Mouse (Mus musculus) kidney, postnatal 4 days (tissue): ENCODE results near the gene Galnt4.
A peak's percentile ranks its signal among the peaks of the same experiment; 100 is the strongest.

Experiments used
- DNase-seq, 2 experiments: peaks; one replicate each; pipeline ENCODE4 v3.0.0; 2021; ENCODE audit warnings: mixed read lengths in 2 of 2

Galnt4 gene

DNA sequence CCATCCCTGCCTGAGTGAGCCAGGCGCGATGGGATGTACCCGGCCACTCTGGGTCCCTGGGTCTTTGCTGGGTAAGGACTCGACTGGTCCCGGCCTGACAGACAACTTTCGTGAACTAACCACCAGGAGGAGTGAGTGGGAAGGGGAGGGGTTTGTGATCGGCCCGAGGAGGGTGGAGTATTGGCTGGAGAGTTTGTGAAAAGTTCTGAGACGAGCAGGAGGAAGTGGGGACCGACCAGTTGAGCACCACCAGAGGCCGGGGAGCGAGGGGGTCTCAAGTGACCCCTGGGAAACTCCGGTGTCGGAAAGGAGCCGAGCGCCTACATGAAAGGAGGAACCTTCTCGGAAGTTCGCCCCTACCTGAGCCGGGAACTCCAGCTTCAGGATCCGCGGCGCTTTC lies at the start of gene Galnt4:
Galnt4 (plus strand) TSS at position 196 of the 400 bp plus-strand sequence.
- peak; percentile 80 to 89 for DNase-seq

GRCm38 (mm10) chr10:99060588-99060987 lies 47.4 kb upstream of the Galnt4 start:
- DNase-seq: no peak

- DNase-seq: no peak
These were observed 46.5 kb upstream of the Galnt4 start for GRCm38 (mm10) chr10:99061418-99061817.

- DNase-seq: no peak
These were observed 45.4 kb upstream of the Galnt4 start for GRCm38 (mm10) chr10:99062546-99062945.

GRCm38 (mm10) chr10:99076113-99076895 lies 31.7 kb upstream of the Galnt4 start:
- DNase-seq: no peak

DNA sequence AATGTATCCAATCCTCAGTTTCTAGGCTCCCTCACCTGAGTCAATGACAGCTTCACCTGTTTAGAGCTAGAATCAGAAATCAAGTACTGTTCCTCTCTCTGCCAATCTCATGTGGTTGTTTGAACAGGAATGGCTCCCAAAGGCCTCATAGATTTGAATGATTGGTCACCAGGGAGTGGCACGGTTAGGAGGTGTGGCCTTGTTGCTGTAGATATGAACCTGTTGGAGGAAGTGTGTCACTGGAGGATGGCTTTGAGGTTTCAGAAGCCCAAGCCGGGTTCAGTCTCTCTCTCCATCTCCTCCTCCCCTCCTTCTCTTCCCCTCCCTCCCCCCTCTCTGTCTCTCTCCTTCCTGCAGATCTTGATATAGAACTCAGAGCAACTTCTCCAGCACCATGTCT lies 29.3 kb upstream of the Galnt4 start:
- no peak for DNase-seq

GRCm38 (mm10) chr10:99081569-99081990 lies 26.4 kb upstream of the Galnt4 start:
- DNase-seq: no peak

GRCm38 (mm10) chr10:99083431-99084003 lies 24.4 kb upstream of the Galnt4 start:
- DNase-seq: peak; percentile 28 to 38

DNA sequence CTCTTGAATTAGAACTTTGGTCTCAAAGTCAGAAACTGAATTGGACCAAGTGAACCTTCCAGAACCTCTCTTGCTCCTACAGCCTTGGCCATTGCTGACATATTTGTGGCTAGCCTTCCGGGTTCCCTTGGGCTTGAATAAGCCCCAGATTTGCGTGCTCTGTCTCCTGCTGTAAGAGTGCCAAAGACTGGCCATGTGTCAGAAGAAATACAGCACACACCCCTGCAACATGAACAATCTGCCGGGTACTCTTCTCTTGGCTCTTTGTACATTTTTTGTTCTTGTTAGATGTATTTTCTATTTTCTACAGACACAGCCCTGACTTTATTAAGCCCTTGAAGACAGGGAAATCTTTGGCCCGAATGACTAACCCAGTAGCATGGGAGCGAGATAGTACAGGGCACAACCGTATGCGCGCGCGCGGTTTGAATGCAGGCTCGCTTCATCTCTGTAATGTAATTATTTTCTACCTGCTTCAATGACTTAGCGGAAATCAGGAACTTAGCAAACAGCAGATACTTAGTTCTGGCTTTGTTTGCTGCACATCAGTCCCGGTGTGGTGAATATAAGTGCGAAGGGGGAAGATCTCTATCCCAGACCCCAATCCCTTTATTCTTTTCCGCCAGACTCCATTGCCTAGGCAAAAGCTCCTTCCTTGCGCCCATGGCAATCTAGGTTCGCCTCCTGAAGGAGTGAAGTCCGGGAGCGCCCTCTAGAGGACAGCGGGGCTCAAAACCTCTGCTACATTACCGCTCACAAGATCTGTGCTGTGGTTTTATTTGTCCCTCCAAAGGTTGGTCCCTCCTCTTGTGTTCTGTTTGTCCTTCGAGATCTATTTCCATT lies 23.3 kb upstream of the Galnt4 start:
- DNase-seq: peak; percentile 95

GRCm38 (mm10) chr10:99085240-99085587 lies 22.7 kb upstream of the Galnt4 start:
- no peak for DNase-seq

DNA sequence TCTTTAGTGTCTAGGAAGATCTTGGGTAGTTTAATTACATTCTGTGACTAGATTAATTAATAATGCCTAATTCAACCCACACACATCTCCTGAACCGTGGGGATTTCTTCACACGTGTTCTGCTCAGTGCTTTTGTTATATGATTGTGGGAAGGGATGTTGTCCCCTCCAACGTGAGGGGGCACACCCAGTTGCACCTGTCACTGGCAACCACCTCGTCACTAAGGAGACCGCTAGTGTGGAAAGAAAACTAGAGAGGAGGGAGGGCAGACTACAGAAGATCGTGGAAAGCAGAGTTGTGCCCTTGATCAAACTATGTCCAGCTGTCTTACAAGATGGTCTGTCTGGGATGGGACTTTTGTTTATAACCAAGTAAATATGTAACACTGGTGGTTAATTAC lies 21.9 kb upstream of the Galnt4 start:
- no peak for DNase-seq

DNA sequence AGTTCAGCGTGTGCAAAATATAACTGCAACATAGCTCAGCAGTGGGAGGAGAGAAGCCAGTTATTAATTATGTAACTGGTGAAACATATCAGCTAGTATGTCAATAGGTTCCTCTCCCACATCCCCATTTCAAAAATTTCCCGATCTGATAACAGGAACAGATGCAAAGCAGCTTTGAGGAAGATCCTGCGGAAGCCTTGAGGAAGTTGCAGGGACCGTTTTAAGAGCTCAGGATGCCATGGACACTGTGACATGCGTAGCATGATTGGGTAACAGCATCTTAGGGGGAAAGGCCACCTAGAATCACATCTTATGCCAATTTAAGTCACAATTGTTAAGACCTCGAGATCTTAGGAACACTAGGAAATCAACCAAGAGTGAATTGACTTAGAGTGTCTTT lies 18.1 kb upstream of the Galnt4 start:
- no peak for DNase-seq

GRCm38 (mm10) chr10:99093364-99093763 lies 14.6 kb upstream of the Galnt4 start:
- DNase-seq: no peak

DNA sequence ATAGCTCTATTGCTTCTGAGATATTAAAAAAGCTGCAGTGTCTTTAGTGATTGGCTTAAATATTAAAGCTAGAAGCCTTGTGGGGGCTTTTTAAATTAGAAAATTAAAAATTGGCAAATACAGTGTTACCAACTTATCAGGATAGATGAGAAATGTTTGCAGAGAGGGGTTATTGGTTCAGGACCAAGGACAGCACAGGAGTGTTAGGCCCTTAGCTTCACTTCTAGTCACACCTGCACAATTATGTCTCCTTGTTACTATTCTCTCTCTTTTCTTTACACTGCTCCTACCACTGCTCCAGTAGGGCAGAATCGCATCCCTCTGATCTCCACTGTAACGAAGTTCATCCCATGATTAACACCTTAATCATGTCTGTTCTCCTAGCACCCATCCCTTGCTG lies 12.8 kb upstream of the Galnt4 start:
- no peak for DNase-seq

DNA sequence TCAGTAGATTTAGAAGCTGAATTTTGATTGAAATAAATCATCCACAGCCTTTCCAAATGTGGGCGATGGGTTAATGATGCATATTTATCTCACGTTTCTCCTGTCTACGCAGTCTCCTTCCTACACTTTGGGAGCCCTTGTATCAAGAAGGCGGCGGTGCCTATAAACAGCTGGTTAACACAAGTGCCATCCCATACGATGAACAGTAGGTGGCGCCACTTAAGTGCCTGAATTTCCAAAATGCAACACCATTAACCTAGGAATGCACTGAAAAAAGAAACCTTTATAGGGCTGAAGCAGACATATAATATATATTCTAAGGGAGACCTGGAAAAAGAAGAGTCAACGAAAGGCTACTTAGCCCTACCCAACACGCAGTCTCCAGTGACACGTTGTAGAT lies 10.6 kb upstream of the Galnt4 start:
- DNase-seq: peak; percentile 48 to 50

DNA sequence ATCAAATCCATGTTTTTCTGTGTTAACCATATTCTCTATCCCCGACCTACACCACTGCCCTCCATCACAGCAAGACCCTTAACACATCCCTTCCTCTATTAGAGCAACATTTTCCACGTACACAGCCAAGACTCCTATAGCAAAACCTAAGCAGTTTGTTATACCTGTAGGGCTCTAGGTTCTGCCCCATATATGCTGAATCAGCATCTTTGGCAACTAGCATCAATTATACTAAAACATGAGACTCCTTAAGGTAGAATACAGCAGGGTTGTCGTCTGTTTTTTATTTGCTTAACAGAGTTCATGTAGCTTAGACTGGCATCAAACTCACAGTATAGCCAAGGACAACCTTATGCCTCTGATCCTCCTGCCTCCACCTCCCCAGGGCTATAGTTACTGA lies 2.4 kb upstream of the Galnt4 start:
- DNase-seq: no peak

DNA sequence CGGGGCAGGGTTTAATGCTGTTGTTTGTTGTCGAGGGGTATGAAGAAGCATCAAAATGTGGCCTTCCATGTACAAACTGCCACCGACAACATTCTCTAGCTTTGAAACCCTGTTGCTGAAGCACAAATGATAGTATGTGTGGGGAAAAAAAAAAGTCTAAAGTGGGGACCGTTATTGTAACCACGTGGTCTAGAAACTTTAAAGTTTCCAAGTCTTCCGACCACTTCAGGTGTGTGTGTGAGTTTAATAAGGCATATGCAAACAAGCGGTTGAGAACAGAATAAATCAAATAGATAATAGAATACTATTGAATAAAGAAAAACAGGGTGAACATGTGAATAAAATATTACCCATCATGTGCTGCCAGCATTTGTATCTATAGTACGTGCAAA lies 1.7 kb upstream of the Galnt4 start:
- DNase-seq: no peak

DNA sequence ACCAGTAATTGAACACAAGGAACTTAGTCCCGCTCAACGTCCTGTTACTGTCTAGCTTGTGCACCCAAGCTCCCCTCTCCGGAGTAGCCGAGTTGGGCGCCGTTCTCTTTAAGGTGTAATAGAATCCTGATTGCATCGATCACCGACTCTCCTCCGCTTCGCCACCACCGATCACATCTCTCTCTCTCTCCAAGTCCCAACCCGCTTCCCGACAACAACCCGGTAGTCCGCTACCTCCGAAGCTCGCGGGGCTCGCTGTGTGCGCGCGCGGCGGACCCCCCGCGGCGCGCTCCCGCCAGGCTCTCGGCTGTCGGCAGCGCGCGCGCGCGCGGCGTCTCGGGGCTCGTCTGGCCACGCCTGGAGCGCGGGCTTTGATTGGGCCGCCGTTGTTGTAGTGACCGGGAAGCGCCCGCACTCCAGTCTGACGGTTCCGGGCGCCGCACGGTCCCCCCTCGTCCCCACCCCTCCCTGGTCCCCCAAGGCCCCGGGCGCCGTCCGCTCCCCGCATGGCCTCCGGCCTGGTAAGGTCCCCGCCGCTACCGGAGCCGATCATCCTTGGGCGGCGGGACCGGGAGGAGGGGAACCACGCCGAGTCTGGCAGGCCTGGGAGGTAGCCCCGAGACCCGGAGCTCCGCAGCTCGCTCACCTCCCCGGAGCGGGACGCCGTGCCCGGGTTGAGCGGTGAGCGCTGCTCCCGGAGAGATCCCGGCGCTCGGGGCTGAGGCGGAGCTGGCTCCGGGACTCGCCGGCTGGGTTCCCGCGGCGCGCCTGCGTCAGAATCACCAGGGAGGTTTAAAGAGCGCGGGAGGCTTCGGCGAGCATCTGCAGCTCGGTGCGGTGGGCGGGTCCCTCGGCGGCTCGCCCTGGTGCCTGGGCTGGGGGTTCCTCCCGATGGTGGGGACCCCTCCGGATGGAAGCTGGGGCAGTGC lies 992 bp upstream of the Galnt4 start, which contains the start of gene Poc1b:
Poc1b (plus strand) TSS at position 334 of the 929 bp plus-strand sequence.
- DNase-seq: peak; percentile 89 to 95

DNA sequence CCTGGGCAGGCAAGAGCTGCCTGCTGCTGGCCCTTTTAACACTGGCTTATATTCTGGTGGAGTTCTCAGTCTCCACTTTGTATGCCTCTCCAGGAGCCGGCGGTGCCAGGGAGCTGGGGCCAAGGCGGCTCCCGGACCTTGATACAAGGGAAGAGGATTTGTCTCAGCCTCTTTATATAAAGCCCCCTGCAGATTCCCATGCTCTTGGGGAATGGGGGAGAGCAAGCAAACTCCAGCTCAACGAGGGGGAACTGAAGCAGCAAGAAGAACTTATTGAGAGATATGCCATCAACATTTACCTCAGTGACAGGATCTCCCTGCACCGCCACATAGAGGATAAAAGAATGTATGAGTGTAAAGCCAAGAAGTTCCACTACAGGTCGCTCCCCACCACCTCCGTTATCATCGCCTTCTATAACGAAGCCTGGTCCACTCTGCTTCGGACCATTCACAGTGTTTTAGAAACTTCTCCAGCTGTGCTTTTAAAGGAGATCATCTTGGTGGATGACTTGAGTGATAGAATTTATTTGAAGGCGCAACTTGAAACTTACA lies 548 bp downstream of the Galnt4 start:
- no peak for DNase-seq

GRCm38 (mm10) chr10:99113533-99113932 lies 5.6 kb downstream of the Galnt4 start:
- no peak for DNase-seq

GRCm38 (mm10) chr10:99114295-99114694 lies 6.3 kb downstream of the Galnt4 start:
- no peak for DNase-seq
